Mouse (Mus musculus): ENCODE results near the gene Cbarp.
"Not testable (repeated sequence)": the region's sequence is repeated elsewhere in the genome, so short reads cannot be mapped to it uniquely, and the experiment has no call there.

The Cbarp gene

DNA sequence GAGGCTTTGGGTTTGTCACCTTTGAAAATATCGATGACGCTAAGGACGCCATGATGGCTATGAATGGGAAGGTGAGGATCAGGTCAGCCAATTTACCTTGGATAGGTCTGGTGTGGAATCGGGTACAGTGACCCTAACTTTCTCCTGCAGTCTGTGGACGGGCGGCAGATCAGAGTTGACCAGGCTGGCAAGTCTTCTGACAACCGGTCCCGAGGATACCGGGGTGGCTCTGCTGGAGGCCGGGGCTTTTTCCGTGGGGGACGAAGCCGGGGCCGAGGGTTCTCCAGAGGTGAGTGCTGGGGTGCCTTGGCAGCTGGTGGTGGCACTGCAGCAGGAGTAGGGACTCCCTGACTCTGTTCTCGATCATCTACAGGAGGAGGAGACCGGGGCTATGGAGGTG, 29.4 kb upstream of the Cbarp start:
- no peak for DNase-seq (ENCODE audit: low spot score in 2 of 2)

DNA sequence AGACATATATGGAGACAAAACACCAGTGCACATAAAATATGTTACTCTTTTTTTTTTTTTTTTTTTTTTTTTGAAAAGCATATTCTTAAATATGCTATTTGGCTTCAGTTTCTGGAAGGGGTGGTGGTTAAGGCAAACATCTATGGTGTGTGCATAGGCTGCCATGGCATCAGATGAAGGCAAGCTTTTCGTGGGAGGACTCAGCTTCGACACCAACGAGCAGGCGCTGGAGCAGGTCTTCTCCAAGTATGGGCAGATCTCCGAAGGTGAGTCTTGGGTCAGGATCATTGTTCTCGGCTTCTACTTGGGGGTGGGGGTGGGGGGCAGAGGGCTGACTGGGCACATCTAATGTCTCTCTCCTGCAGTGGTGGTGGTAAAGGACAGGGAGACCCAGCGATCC, 29.0 kb upstream of the Cbarp start:
- DNase-seq (ENCODE audit: low spot score in 2 of 2) = no peak

- no peak for DNase-seq (ENCODE audit: low spot score in 2 of 2)
Measured at GRCm38 (mm10) chr10:80169070-80169469, 28.4 kb upstream of the Cbarp start.

DNA sequence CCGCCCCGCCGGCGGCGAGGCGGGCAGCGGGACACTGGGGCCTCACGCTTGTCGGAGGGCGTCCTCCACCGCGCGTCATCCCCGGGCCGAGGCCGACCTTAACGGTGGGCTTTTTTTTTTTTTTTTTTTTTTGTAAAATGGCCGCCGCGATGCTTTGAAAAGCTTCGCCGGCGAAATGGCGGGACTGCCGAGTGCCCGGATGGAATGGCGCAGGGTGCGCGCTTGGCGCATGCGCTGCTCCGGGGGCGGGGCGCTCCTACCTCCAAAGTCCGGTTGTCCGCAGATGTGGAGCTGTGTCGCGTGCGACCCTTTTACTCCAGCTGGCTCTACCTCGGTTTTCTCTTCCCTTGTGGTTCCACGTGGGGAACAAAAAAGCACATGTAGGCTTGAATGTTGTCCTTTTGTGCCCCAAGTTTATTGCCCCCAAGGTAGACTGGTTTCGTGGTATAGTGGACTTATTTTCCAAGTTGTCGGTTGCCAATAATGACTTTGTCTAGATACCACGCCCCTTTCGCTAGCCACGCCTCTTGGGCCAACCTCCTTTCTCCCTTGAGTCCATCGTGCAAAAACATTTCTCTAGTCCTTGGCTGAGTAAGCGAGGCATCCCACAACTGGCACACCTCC, 27.5 kb upstream of the Cbarp start:
- DNase-seq (ENCODE audit: low spot score in 2 of 2) = peak; percentile 84 to 88

DNA sequence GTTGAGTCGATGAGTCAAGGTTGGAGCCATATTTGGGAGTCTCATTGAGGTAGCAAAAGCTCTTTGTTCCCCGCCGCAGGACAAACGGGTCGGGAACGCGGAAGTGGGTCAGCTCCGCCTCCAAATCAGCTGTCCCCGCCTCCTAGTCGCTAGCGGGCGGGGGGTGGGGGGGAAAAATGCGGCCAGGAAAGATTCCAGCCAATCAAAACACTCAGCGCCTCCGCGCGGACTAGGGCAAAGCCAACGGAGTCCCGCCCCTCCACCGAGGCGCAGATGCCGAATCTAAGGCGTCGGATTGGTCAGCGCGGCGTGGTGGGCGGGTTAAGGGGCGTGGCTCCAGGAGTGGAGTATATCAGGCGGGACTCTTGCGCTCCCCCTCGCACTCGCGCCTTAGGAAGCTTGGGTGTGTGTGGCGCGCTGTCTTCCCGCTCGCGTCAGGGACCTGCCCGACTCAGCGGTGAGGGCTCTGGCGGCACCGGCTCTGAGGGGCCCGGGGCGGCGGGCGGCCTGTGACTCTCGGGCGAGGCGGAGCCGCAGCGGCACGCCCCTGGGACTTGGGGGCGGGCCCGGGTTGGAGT, 26.9 kb upstream of the Cbarp start:
- DNase-seq (ENCODE audit: low spot score in 2 of 2) = peak; percentile 99

- not testable (repeated sequence) for DNase-seq (ENCODE audit: low spot score in 2 of 2)
Measured at GRCm38 (mm10) chr10:80166136-80166535, 25.5 kb upstream of the Cbarp start.

DNA sequence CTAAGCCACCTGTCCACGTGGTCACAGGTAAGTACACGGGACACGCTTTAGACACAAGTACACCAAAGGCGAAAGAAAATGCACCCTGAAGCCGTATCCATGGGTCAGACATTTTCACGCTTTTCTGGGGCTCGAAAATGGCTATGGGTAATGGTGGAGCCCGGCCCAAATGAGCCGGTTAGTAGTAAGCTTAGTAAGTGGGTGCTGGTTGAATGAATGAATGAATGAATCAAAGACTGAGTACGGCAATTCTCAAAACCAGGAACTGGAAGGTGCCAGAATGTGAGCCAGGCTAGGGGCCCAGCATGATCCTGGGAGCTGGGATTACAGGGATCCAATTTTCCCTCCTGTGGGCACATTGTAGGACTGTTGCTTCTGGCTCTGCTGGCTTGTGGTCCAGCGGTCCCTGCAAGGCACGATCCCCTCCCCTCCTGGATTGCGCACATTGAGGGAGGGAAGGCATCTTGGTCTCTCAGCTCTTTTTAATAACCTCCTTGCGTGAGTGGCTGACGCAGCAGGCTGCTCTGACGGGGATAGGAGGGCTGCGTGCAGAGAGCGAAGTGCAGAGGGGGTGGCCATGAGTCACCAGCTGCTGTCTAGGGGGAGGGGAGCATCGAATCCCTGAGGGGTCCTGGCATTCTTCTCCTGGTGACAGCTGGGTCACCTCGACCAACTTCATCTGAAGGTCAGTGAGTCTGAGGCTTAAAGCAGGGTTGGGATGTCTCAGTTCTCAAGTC, 24.9 kb upstream of the Cbarp start, which contains the start of gene Cirbp:
TSS of gene Cirbp (plus strand) at position 594 of the 737 bp plus-strand sequence.
- DNase-seq (ENCODE audit: low spot score in 2 of 2) = no peak

DNA sequence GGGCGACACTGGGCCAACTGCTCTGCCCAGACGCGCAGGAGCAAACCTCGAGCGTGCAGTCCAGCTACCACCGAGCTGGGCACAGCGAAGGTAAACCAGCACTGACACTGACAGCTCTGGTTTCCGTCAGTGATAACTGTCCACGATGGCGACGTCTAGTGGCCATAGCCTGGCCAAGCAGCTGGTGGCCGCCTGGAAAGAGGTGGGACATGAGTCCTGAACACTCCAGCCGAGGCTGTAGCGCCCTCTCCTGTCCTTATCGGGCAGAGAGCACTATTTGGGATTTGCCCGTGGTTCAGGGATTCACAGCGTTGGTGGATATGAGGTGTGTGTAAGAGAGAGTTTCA, 24.3 kb upstream of the Cbarp start:
- peak; percentile 95 to 97 for DNase-seq (ENCODE audit: low spot score in 2 of 2)

DNA sequence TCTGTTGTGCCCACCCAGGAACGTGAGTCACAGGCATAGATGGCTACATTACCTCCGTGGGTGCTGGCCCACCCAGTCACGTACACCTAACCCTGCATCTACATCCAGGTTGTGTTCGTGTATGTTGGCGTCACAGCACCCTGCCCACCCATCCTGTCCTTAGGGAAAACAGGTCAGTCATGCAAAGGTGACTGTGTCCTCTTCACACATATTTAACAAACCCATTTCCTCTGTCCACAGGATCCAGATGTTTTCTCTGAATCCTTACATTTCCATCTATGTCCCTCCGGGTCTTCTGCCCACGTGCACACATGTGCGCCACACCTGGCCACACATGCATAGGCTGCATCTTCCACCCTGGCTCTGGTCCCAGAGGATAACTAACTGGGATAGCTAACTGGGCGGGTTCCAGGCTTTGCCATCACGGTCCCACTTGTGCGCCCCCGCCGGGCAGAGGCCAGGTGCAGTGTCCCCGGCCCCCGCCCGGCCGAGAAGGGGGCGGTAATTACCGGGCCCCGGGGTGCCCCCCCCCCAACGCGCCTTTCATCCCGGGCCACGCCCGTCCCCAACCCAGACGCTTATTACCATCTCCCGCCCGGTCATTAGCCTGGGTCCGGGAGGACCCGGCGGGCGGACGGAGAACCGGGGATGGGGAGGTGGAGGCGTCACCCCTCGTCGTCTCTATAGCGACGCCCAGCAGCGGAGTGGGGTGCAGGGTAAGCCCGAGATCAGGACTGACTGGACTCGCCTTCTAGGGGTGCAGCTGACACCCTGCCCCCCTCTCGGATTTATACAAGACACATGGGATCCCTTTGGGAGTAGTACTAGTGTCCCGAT, 23.7 kb upstream of the Cbarp start:
- DNase-seq (ENCODE audit: low spot score in 2 of 2) = no peak

GRCm38 (mm10) chr10:80163721-80164120, 23.1 kb upstream of the Cbarp start:
- DNase-seq (ENCODE audit: low spot score in 2 of 2) = no peak

DNA sequence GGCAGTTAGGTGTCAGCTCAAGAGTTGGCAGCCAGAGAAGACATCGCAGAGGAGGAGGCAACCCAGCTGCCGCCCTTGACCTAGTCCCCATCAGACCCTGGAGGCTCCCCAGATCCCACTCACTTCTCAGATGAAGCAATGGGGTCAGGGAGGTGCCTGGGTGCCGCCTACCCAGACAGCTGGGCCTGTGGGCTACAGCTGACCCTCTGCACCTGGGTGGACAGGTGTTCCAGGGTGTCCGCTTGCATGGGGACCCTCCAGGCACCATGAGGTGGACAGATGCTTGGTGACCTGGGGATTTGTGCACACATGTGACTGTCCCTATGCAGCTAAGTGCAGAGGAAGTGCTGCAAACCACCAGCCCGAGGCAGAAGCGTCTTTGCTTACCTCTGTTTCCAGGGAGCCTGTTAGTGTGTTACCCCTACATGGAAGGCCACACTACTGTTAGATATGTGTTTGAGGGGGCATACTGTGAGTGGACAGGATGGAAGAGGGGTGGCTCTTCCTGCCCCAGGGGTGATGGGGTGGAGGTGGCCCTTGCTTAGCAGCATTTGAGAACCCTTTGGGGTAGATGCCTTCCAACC, 22.2 kb upstream of the Cbarp start:
- no peak for DNase-seq (ENCODE audit: low spot score in 2 of 2)

GRCm38 (mm10) chr10:80162243-80162608, 21.6 kb upstream of the Cbarp start:
- DNase-seq (ENCODE audit: low spot score in 2 of 2) = no peak

GRCm38 (mm10) chr10:80161522-80162242, 21.0 kb upstream of the Cbarp start:
- no peak for DNase-seq (ENCODE audit: low spot score in 2 of 2)

DNA sequence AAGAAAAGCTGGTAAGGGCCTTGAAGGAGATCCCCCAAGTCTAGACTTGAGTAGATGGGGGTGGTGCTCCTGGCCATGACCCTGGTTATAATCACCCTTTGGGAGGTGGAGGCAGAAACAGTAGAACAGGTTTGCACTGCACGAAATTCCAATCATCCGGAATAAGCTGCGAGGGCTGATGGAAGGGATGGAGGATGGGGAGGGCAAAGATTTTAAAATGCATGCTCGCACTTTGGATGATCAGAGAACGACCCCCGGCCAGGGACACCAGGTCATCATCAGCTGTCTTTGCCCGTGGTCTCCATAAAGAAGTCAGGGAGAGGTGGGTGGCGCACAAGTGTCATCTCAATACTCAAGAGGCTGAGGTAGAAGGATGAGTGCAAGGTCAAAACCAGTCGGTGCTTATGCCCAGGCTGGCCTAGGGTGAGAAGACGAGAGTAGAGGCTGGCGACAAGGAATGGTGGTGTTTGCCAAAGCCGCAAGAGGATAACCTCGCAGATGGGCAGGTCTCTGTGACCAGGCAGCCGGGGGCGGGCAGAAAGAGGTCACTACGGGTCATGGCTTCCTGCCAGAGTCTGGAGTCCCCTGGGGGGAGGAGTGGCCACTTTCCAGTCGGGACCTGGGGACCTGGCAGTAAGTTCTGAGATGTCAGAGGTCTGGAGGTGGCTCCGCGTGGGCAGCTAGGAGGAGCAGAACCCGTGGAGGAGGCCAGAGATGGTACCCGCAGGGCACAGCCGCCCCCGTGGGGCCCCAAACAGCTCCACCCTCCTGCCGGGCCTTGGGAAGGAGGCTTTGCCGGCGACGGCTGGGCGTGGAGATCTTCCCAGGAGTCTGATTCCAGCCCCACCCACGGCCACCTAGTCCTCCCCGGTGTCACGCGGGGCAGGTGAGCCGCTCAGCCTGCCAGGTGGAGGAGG, 20.1 kb upstream of the Cbarp start:
- peak; percentile 52 to 72 for DNase-seq (ENCODE audit: low spot score in 2 of 2)

- peak; percentile 97 for DNase-seq (ENCODE audit: low spot score in 2 of 2)
Measured at GRCm38 (mm10) chr10:80159561-80160454, 19.2 kb upstream of the Cbarp start.

GRCm38 (mm10) chr10:80159021-80159560, 18.5 kb upstream of the Cbarp start:
- peak in 1 of 2 experiments; percentile 41 for DNase-seq (ENCODE audit: low spot score in 2 of 2)

DNA sequence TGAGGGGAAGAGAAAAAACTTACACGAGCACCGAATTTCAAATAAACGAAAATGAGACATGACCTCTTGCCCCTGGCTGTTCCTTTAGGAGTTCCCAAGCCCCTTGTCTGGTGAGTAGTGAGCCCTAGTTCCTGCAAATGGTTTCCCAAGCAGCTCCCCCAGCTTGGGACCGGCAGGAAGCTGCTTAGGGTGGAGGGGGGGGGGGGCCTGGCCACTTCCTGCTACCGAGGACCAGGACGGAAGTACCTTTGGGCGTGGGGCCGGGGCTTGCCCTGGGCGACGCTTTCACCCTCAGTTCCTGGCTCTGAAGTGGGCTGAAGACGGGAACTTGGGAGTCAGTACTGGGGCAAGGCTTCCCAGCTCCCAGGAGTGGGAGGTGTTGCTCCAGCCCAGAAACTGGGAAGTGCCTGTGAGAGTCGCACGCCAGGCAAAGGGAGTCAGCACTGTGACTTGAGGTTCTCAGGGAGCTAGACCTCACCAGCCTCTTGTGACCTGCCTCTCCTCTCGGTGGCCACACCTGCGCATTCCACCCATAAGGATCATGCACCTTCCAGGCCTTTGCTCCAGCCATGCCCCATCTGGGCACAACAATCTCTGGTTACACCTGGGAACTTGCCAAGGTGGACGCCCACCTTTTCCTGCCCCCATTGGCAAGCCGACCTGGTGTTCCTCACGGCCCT, 17.8 kb upstream of the Cbarp start:
- peak; percentile 54 to 58 for DNase-seq (ENCODE audit: low spot score in 2 of 2)
